In genomic region chrX:75095369-75096162, GRCm38 (mm10) we compare ENCODE assay signal across 8 mouse cellular contexts. TPM values are rescaled to one million over a fixed set of nuclear protein-coding genes. Genes with fewer than 3 reads are reported as not detected.
DNase-seq lines count a peak whose midpoint lies in the region; ATAC-seq lines count a peak whose summit lies in the region.

TSS of gene Dkc1 (plus strand) at chrX:75095854.

- H3K4me1 ChIP-seq in intestine, embryonic 14.5 days (replicated peaks; ENCODE audit: control insufficient read depth, insufficient read depth, low read length): no peaks in the 10 kb centered on the region

- intact Hi-C loops in left cerebral cortex, postnatal 14 days (cut with DNase I): loop anchor here (10.0 kb wide), 1 partner anchor 641 kb away; no protein-coding TSS in a partner anchor

- ATAC-seq in intestine, embryonic 14.5 days (replicated peaks; ENCODE audit: low FRiP score, low TSS enrichment, low read depth): peak; percentile 100

- H3K4me3 ChIP-seq in intestine, embryonic 14.5 days (ENCODE audit: low read depth, low read length): peak within 1 kb of the TSS; percentile 64

- no peaks in the 10 kb centered on the region for H3K27me3 ChIP-seq in intestine, embryonic 14.5 days (replicated peaks; ENCODE audit: control insufficient read depth, insufficient read depth, low read length)

- H3K36me3 ChIP-seq in intestine, embryonic 14.5 days (ENCODE audit: control insufficient read depth, insufficient read depth, low read length): peaks cover 20% of the 10 kb centered on the region

- WGBS in intestine, embryonic 14.5 days: 16% methylated on average over 29 of the region's 29 CpGs

- DNase-seq in adrenal gland, adult 18-20 months (ENCODE audit: low spot score in 2 of 2): peak; percentile 76 to 77
- DNase-seq in embryo, embryonic 11 days: peak; percentile 90
- DNase-seq in gastrocnemius, postnatal 25 days: peak; percentile 93
- peak; percentile 83 for DNase-seq in intestine, embryonic 14.5 days (ENCODE audit: low spot score)
- peak; percentile 88 to 90 for DNase-seq in left cerebral cortex, postnatal 14 days (ENCODE audit: low spot score in 2 of 2)
- peak; percentile 92 for DNase-seq in mesoderm, embryonic 11.5 days (ENCODE audit: low read depth, low spot score)
- peak; percentile 85 to 90 for DNase-seq in right cerebral cortex, postnatal 36 days (ENCODE audit: low spot score in 2 of 2)
- DNase-seq in yolk sac, embryonic 10.5 days (ENCODE audit: low spot score): peak; percentile 89

- H3K4me2 ChIP-seq in intestine, embryonic 14.5 days (ENCODE audit: low read length): peak within 1 kb of the TSS; percentile 55

- H3K27ac ChIP-seq in intestine, embryonic 14.5 days (ENCODE audit: low read depth): peak within 1 kb of the TSS; percentile 61

- H3K9me3 ChIP-seq in intestine, embryonic 14.5 days (ENCODE audit: control insufficient read depth, low read length): no peaks in the 10 kb centered on the region

- H3K9ac ChIP-seq in intestine, embryonic 14.5 days (ENCODE audit: low read length): peak within 1 kb of the TSS; percentile 60

RNA-seq across cellular contexts. Expression of gene Dkc1, which starts in this region (rescaled TPM):
- total RNA-seq in adrenal gland, adult 18-20 months (2021): 10 to 100 TPM; 35.5 to 35.9 TPM
- 10 to 100 TPM; 24.4 to 26.2 TPM for total RNA-seq in gastrocnemius, postnatal 25 days (2021)
- 153 and 171 TPM in 2 replicates for polyA plus RNA-seq in intestine, embryonic 14.5 days (2014; fragmentation: Nextera tagmentation; extraction: Ambion mirVana)
- total RNA-seq in left cerebral cortex, postnatal 14 days (2021): 10 to 100 TPM; 23.4 to 24.9 TPM

Comparison
In these comparisons a context has a peak if more than half of its experiments do, and no peak if none do; other contexts are left out.
1. Peak in every context shown above with its lines: DNase-seq, ATAC-seq, H3K4me3 ChIP-seq and H3K27ac ChIP-seq.